Mouse (Mus musculus) limb, embryonic 10.5 days (tissue): ENCODE results near the gene Pde7b. TPM values are rescaled to one million over a fixed set of nuclear protein-coding genes. Genes with fewer than 3 reads are reported as not detected.

Experiments used
- DNase-seq: peaks from one replicate; pipeline ENCODE4 v3.0.0-alpha.2; 2017; ENCODE audit warnings: low spot score
- H3K27ac ChIP-seq: fragments of 300-500 bp; sonication (generic); 2 replicates; pipeline ENCODE4 v1.5.1; 2016; ENCODE audit warnings: mild to moderate bottlenecking
- H3K27me3 ChIP-seq: fragments of 300-500 bp; sonication (generic); 2 replicates; pipeline ENCODE4 v1.6.1; 2016; ENCODE audit warnings: low read depth, mild to moderate bottlenecking; ENCODE audit not compliant: poor library complexity, severe bottlenecking
- H3K36me3 ChIP-seq: fragments of 300-500 bp; sonication (generic); 2 replicates; pipeline ENCODE4 v1.6.1; 2016; ENCODE audit warnings: mild to moderate bottlenecking, moderate library complexity
- H3K4me1 ChIP-seq: fragments of 300-500 bp; sonication (generic); 2 replicates; pipeline ENCODE4 v1.6.1; 2016
- H3K4me3 ChIP-seq: fragments of 300-500 bp; sonication (generic); 2 replicates; pipeline ENCODE4 v1.5.1; 2016; ENCODE audit warnings: mild to moderate bottlenecking, moderate library complexity
- H3K9me3 ChIP-seq: fragments of 300-500 bp; sonication (generic); replicated peaks from 2 replicates; pipeline ENCODE4 v1.6.1; 2016; ENCODE audit warnings: mild to moderate bottlenecking
- WGBS: fragments of 180-500 bp; shearing (Covaris S2); methylation state at CpG from one replicate; pipeline ENCODE4 v1.1.7; 2016; 5-methylcytosine and 5-hydroxymethylcytosine counted together
- polyA plus RNA-seq: library from polyadenylated mRNA; unstranded; fragments of >200 nt; fragmentation: Nextera tagmentation; extraction: Ambion mirVana; gene quantifications from 2 replicates; pipeline ENCODE4 v1.2.1, GENCODE M21; 2016

Pde7b gene
- 0.80 and 2.1 TPM in 2 replicates for polyA plus RNA-seq

DNA sequence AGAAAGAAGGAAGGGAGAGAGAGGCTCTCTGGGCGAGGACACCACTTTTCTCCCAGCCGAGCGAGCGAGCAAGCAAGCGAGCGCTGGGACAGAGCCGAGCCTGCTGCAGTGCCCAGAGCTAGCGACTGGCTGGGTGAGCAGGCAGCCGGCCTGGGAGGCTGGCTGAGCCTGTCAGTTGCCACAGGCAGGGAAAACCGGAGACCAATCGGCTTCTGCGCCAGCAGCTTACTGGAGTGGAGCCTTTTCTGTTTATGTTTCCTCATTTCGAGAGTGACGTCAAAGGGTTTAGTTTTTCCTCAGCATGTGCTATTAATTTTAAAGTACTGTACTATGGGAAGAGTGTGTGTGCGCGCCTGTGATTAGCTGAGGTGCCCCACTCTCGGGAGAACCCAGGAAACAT lies at the start of gene Pde7b:
Pde7b (minus strand) TSS at position 173 of the 400 bp plus-strand sequence.
- Histone ChIP-seq H3K27ac (peak within 1 kb of the TSS; percentile 58; the same call in 1 of the 2 replicates), H3K4me1 (peaks cover 30% of the 10 kb centered on the region), H3K4me3 (peak within 1 kb of the TSS; percentile 44), H3K9me3 (no peaks in the 10 kb centered on the region), H3K27me3 (no peaks in the 10 kb centered on the region), H3K36me3 (no peaks in the 10 kb centered on the region)
- DNase-seq = peak; percentile 73
- WGBS = 9% methylated on average over 17 of the region's 17 CpGs

DNA sequence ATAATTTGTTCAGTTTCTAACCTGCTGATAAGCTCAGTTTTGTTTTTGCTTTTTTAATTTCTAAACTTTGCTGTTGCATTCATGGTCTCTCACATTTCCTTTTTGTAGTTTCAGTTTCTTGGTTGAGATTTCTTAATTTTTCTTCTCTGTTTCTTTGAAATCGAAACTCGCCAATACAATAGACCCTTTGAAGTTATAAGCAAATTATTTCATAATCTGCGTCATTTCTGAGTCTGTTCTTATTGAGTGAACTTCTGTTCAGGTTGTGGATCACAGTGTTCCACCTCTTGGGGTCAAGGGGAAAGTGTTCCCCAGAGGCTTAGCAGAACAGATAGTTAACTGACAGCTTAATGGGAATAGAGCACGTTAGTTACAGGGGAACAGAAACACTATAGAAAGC lies 47.2 kb upstream of the Pde7b start:
- DNase-seq = no peak
- no peaks in the 10 kb centered on the region for H3K27me3 ChIP-seq
- no peaks in the 10 kb centered on the region for H3K9me3 ChIP-seq
- H3K27ac ChIP-seq = no peak overlapping the region
- WGBS = 83% methylated on average over 4 of the region's 4 CpGs
- H3K4me3 ChIP-seq = no peak overlapping the region
- H3K4me1 ChIP-seq = peaks cover 8% of the 10 kb centered on the region; the same call in 1 of the 2 replicates
- H3K36me3 ChIP-seq = no peaks in the 10 kb centered on the region

DNA sequence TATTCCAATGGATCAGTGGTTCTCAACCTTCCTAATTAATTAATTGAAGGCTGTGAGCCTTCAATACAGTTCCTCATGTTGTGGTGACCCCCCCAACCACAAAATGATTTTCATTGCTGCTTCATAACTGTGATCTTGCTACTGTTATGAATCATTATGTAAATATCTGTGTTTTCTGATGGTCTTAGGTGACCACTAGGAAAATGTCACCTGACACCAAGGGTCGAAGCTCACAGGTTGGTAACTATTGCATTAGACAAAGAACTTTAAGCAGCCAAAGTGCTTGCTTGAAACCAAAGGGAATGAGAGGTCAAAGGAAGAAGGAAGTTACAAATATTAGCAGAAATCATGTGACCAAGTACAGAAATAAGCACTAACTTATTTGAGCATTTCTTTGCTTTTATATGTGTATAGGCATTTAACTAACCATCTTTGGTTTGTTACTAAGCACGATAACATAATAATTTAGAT lies 45.6 kb upstream of the Pde7b start:
- Histone ChIP-seq H3K4me3 (no peak overlapping the region), H3K4me1 (peaks cover 8% of the 10 kb centered on the region; the same call in 1 of the 2 replicates), H3K9me3 (no peaks in the 10 kb centered on the region), H3K36me3 (no peaks in the 10 kb centered on the region), H3K27ac (no peak overlapping the region), H3K27me3 (no peaks in the 10 kb centered on the region)
- DNase-seq = no peak
- 89% methylated on average over 2 of the region's 2 CpGs for WGBS

DNA sequence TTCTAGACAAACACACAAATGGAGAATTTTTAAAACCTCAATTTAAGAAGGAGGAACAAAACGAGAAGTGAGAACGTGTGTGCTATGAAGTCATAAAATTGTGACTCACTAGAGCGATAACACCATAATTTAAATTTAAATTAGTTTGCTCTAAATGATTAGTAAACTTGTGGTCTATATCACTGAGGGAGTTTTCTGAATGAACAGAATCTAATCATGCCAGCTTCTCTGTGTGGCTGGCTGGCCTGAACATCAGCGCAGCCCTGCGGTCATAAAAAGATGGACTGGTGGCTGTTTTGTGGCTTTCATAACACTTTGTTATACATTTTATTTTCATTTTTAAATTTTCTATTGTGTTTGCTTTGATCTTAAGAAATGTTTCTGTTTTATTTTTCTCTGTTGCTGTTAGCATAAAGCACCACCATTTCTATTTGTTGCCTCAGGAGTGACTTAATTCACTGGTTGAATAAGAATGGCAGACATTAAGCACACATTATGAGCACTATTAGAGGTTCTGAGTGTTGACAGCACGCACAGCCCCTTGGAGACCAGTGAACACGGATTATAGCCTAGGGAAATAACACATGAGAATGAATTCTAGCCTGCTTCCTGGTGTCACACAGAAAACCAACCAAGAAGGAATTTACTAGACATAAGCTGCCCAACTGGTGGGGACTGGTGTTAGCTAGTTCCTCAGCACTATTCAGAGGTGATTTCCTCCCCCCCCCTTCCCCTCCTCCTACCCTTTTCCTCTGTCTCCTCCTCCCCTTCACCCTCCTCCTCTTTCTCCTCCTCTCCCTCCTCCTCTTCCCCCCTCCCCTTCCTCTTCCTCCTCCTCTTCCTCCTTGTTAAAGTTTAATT lies 44.9 kb upstream of the Pde7b start:
- Histone ChIP-seq H3K36me3 (no peaks in the 10 kb centered on the region), H3K9me3 (no peaks in the 10 kb centered on the region), H3K27me3 (no peaks in the 10 kb centered on the region), H3K4me3 (no peak overlapping the region), H3K27ac (no peak overlapping the region), H3K4me1 (peaks cover 8% of the 10 kb centered on the region; the same call in 1 of the 2 replicates)
- no peak for DNase-seq
- 82% methylated on average over 7 of the region's 7 CpGs for WGBS

DNA sequence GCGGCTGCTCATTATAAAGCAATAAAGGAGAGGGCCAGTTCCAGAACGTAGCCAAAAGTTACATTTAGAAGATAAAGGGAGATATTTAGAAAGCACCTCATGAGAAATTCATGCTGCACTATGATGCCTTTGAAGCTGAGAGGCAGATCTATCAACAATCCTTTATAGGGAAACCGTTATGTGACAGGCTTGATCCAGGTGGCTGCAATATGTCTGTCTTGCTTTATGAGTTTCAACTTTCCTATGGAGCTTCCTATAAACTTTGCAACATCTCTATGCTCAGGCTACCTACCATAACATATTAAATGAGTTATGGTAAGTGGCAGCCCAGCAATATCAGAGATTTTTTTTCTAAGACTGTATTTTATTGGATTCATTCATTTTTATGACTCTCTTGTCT lies 39.5 kb upstream of the Pde7b start:
- Histone ChIP-seq H3K27ac (no peak overlapping the region), H3K4me1 (peaks cover 4% of the 10 kb centered on the region; the same call in 1 of the 2 replicates), H3K27me3 (no peaks in the 10 kb centered on the region), H3K4me3 (no peak overlapping the region), H3K9me3 (no peaks in the 10 kb centered on the region), H3K36me3 (no peaks in the 10 kb centered on the region)
- WGBS = 74% methylated on average over 3 of the region's 3 CpGs
- no peak for DNase-seq

DNA sequence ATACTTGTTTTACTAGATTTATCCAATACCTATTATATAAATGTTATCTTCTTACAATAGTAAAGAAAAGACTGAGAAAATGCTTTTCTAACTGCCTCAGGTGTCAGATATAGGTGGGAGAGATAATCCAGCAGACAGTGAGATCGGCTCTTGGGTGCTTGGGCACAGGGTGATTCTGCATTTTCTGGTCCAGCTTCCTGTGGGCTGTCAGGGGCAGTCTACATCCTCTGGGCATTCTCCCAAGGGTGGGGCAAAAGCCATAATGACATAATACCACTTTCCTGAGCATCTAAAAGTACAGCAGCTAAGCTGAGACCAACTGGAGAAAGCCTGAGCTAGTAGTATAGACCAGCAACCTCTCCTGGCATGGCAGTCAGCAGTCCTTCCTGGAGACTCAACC lies 34.1 kb upstream of the Pde7b start:
- Histone ChIP-seq H3K9me3 (no peaks in the 10 kb centered on the region), H3K27me3 (no peaks in the 10 kb centered on the region), H3K27ac (no peak overlapping the region), H3K36me3 (no peaks in the 10 kb centered on the region), H3K4me1 (0 out of 2 replicates have a peak, but pooled peaks cover under 1% of the 10 kb centered on the region), H3K4me3 (no peak overlapping the region)
- 92% methylated on average over 1 of the region's 1 CpGs for WGBS
- DNase-seq = no peak

DNA sequence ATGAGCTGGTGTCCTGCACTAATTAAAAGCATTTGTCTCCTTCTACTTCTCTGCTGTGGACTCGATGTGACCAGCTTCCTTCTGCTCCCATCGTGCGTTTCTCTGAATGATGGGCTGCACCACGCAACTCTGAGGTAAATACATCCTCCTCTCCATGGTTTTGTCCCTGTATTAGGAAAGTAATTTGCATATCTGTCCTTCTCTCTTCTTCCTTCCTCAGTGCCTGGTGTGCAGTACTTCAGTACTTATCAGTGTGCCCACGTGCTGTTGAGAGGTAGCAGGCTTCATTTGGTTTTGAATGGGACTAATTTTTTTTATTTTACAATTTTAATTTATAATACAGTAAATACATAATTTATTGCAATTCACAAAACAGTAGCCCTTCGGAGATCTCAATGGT lies 33.4 kb upstream of the Pde7b start:
- Histone ChIP-seq H3K27ac (no peak overlapping the region), H3K9me3 (no peaks in the 10 kb centered on the region), H3K4me1 (no peaks in the 10 kb centered on the region), H3K36me3 (no peaks in the 10 kb centered on the region), H3K27me3 (no peaks in the 10 kb centered on the region), H3K4me3 (no peak overlapping the region)
- WGBS = 77% methylated on average over 6 of the region's 6 CpGs
- DNase-seq = no peak

DNA sequence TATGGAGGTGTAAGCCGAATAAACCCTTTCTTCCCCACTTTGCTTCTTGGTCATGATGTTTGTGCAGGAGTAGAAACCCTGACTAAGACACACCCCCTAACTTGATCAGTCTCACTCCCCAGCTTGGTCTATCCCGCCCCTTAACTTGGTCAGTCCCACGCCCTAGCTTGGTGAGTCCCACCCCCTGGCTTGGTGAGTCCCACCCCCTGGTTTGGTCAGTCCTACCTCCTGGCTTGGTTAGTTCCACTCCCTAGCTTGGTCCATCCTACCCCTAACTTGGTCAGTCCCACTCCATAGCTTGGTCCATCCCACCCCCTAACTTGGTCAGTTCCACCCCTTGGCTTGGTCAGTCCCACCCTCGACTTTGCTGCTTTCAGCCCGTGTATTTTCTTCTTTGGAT lies 31.3 kb upstream of the Pde7b start:
- no peak for DNase-seq
- Histone ChIP-seq H3K4me3 (no peak overlapping the region), H3K36me3 (no peaks in the 10 kb centered on the region), H3K9me3 (no peaks in the 10 kb centered on the region), H3K4me1 (no peaks in the 10 kb centered on the region), H3K27ac (no peak overlapping the region), H3K27me3 (no peaks in the 10 kb centered on the region)
- WGBS = 93% methylated on average over 5 of the region's 5 CpGs

DNA sequence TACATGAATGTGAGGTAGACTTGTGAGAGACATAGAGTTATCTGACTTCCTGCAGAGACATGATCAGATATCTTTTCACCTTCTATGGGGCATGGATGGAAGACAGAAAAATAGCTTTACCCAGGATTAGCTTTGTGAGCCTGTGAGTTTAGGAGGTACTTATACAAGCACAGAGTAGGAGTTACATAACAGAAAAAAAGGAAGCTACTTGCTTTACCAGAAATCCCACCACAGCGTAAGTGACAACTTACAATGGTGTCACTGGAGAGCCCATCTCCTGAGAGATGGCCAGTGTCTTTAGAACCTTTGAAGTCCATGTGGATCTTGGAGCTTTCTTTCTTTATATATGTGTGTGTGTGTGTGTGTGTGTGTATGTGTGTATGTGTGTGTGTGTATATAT lies 28.0 kb upstream of the Pde7b start:
- Histone ChIP-seq H3K27me3 (no peaks in the 10 kb centered on the region), H3K36me3 (no peaks in the 10 kb centered on the region), H3K27ac (no peak overlapping the region), H3K4me3 (no peak overlapping the region), H3K4me1 (no peaks in the 10 kb centered on the region), H3K9me3 (no peaks in the 10 kb centered on the region)
- 95% methylated on average over 1 of the region's 1 CpGs for WGBS
- no peak for DNase-seq

DNA sequence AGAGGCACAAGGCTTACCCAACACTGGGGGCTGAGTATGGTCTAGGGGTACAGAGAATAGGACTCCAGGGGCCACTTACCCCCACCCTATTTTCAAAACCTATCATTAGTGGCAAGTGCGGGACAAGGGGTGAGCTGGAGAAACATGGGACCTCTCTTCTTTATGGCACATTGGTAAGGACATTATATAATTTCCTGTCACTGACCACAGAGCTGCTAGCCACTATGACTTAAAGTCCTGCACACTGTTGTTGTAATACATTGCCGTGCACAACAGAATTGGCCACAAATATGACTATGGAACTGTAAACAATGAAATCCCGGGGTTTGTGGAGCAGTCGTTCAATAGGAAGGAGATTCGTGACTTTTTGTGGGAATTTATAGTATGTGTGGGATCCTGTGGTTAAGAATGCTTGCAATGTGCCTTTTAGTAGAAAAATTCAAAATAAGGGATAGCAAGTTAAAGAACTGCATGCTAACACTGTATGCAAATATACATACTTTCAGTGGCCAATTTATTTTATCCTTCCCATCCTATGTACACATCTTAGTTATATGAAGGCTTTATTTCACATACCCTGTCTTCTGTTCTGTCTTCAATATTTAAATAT lies 25.9 kb upstream of the Pde7b start:
- H3K36me3 ChIP-seq = no peaks in the 10 kb centered on the region
- WGBS = 92% methylated on average over 5 of the region's 5 CpGs
- H3K9me3 ChIP-seq = no peaks in the 10 kb centered on the region
- H3K4me3 ChIP-seq = no peak overlapping the region
- no peak overlapping the region for H3K27ac ChIP-seq
- no peak for DNase-seq
- no peaks in the 10 kb centered on the region for H3K27me3 ChIP-seq
- H3K4me1 ChIP-seq = no peaks in the 10 kb centered on the region

DNA sequence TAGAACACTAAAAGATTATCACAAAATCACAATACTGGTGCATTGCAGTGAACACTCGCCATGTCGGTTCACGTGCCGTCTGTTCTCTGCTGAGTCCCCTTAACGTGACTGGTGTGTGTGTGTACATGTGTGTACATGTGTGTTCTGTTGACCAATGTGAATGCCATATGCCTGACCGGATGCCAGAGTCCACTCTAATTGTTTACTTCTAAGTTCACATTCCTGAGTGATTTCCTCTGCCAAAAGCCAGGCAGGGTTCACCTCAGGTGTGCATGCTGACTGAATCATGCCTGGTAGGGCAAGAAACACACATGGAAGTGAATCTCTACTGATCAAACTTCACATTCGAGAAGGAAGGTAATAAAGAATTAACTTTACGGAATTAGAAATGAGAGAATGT lies 24.1 kb upstream of the Pde7b start:
- Histone ChIP-seq H3K27ac (no peak overlapping the region), H3K4me1 (no peaks in the 10 kb centered on the region), H3K4me3 (no peak overlapping the region), H3K9me3 (no peaks in the 10 kb centered on the region), H3K36me3 (no peaks in the 10 kb centered on the region), H3K27me3 (no peaks in the 10 kb centered on the region)
- WGBS = 94% methylated on average over 8 of the region's 8 CpGs
- DNase-seq = no peak

DNA sequence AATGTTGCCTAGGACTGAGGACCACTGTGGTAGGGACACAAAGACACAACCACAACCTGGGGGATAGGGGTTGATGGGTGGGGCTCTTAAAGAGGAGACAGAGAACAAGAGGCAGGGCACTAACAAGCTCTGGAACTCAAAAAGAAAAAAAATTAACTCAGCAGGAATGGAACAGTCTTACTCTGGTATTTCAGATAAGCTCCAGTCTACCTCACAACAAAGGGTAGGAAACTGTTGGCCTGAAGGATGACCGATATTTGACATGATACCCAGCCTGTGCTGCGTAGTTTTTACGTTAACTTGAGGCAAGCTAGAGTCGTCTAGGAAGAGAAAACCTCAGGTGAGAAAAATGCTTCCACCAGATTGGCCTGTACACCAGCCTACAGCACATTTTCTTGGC lies 22.4 kb upstream of the Pde7b start:
- Histone ChIP-seq H3K27me3 (no peaks in the 10 kb centered on the region), H3K4me3 (no peak overlapping the region), H3K27ac (no peak overlapping the region), H3K4me1 (no peaks in the 10 kb centered on the region), H3K36me3 (no peaks in the 10 kb centered on the region), H3K9me3 (no peaks in the 10 kb centered on the region)
- DNase-seq = no peak
- 91% methylated on average over 4 of the region's 4 CpGs for WGBS

DNA sequence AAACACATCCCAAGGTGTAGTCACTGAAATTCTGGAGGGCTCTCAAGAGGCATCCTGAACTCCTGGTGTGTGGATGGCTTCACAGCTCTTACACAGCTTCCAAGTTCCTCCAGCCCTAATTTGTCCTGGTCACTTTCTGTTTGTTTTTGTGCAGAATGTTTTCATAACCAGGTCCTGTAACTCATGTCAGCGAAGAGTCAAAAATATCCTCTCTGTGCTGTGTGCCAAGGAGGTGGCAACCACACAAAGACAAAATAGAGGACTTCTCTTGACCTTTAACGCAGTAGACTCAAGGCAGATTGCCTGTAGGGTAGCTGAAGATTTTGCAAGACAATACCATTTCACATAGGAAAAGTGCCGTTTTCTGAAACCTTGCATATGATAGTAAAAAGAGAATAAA lies 14.9 kb upstream of the Pde7b start:
- Histone ChIP-seq H3K36me3 (no peaks in the 10 kb centered on the region), H3K27me3 (no peaks in the 10 kb centered on the region), H3K27ac (no peak overlapping the region), H3K9me3 (no peaks in the 10 kb centered on the region), H3K4me3 (no peak overlapping the region), H3K4me1 (peaks cover 20% of the 10 kb centered on the region)
- WGBS = 92% methylated on average over 3 of the region's 3 CpGs
- no peak for DNase-seq
